Mouse (Mus musculus): ENCODE measurements around the gene Skap1.

- TF ChIP-seq CTCF (conservative IDR thresholded peaks at IDR 0.05; ENCODE audit: insufficient read depth, insufficient read length, low read depth, low read length) (no peak), POLR2A (IDR thresholded peaks at IDR 0.05; ENCODE audit: low read depth, low read length) (no peak)
These were observed 27.9 kb upstream of the Skap1 start for GRCm38 (mm10) chr11:96436525-96436924.
